Mouse (Mus musculus) erythroblast, embryonic 14.5 days (primary cell): ENCODE data around the gene Parp8.

Source experiments
- GATA1 ChIP-seq: IDR thresholded peaks from 2 replicates; pipeline ENCODE4 v1.6.1; 2012; ENCODE audit warnings: low read length, inconsistent platforms, mixed read lengths
- TAL1 ChIP-seq: IDR thresholded peaks from 3 replicates; pipeline ENCODE4 v1.6.1; 2012; ENCODE audit warnings: low read length, inconsistent platforms, mixed read lengths

- no peak for TF ChIP-seq GATA1
- no peak for TF ChIP-seq TAL1
These were observed 181.4 kb downstream of the Parp8 start for GRCm38 (mm10) chr13:116843937-116844336.
